Mouse (Mus musculus): ENCODE results near the gene Camkmt.

Camkmt gene

DNA sequence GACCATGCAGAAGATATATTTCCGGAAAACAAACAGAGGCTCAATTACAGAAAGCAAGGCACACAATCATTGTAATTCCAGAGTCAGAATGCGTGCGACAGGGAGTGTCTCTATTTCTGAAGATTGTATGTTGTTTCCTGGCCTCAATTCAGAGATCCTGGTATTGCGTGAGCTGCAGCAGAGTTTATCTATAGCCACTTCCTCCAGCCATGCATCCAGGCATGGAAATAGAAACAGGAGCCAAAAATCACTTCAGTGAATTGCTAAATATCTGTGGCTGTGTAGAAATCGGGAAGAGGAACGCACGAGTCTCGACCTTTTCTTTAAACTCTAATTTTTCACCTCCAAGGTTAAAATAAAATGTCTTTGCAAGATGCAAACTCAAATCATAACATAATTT lies 287.1 kb downstream of the Camkmt start:
- no peak for DNase-seq

DNA sequence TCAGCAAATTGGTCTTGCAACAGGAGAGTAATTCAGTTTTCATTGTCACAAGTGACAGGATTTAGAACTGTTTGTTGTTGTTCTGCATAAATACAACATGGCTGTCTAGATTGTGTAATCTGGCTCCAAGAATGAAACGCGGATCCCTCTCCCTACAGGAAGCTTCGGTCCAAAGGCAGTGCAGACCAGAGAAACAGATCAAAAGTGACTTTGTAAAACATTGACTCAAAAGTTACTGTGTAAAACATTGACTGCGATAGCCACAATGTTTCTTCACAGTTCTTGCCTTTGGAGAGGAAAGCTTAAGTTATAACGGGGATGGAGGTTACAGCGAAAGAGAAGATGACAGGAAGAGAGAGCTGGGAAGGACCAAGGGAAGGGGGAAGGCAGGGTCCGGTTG lies 288.7 kb downstream of the Camkmt start:
- DNase-seq = no peak

DNA sequence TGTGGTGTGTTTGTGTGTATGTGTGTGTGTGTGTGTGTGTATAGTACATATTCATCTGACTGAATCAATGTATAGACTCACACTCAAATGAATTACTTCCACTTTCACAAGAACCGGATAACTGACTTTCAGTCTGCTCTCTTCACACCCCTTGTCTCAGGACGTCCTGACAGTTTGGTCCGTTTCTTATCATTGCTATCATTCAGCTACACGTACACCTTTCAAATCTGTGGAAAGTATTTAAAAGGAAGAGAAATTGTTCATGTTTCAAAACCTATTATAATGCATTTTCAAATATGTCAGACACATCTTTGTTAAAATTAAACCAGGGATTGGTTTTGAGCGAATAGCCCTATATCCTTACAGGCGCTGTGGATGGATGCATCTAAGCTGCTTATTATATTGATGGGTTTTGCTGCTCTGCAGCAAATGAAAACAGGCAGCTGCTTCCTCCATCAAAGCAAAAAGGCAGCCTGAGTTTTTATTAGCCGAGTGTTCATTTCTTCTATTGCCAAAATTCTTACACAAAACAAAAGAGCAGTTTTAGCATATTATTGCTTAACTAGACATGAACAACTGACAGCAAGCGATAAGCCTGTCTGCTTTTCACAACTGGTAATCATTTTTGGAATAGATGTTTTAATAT lies 291.3 kb downstream of the Camkmt start:
- DNase-seq = no peak

DNA sequence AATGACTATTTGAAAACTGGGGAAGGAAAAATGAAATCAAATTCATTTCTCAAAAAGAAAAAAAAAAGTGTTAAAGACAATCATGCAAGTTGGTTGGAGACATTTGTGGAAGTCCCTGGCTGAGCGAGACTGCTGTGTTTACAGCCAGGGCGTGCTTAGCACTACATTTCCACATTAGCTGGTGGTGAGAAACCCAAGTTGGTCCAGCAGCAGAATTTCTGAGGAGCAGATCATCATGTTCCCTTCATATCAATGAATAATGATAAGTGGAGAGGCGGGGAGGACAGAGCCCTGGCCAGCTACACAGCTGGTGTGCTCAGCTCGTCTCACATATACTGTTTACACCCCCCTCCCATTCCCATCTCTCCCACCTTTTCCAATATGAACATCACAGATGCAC lies 292.0 kb downstream of the Camkmt start:
- DNase-seq = no peak

DNA sequence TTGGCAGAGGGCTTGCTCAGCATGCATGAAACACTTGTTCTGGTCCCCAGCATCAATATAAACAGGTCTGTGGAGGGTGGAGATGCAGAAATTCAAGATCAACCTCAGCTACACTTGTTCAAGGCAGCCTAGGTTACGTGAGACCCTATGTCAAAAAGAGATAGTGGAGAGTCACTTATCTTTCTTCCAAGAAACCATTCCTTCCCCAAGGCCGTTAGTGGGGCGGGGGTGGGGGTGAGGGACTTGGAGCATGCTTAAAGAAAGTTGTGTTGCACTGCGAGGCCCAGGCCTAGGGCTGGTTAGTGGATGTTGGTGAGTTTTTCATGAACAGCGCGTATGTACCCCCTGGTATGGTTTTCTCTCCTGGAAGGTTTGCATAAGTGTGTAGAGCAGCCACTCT lies 292.6 kb downstream of the Camkmt start:
- DNase-seq = no peak

DNA sequence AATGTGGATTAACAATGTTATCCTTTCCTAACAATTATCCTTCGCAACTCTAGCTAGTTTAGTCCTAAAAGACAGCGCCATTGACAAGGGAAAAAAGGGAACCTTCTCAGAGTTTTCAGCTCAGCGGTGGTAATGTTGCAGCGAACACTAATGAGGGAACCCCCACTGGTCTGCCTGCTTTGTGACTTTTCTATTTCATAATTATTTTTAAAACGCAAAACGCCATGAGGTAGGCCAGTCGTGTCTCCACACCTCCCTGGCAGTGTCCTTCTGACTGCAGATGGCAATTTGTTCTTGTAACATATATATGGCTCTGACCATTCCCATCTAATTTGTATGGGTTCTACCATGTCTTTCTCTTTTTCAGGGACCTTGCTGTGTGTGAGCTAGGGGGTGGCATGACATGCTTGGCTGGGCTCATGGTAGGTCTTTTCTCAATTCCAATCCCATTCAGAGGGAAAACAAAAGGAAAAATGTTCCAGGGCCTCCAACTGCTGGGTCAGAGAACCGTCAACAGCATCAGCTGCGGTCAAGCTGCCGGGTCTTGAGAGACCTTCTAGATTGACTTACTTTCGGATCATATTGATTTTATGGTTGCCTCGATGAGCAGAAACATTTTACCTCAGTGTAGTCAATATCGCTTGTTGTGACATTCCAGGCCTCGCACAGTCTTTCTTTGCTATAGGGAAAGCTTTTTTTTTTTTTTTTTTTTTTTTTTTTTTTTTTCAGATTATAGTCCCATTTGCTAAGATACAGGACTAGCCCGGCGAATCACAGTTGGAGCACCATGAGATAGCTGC lies 302.9 kb downstream of the Camkmt start:
- no peak for DNase-seq

DNA sequence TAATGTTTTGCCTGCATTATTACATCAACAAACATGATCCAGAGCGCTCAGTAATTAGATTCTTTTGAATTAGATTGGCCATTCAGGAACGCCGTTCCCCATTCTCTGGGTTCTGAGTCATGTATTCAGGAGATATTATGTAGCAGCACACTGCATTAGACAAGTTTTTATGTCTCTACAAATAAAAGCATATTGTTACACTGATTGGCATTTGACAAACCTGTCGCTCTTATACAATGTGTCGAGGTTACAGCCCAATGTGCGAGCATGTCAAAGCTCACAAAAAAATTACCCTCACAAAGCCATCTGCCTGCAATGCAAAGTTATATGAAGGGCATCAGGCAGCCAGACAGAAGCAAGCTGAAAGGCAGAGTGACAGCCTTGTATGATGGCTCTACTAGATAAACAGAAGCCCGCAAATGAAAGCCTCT lies 303.6 kb downstream of the Camkmt start:
- no peak for DNase-seq

DNA sequence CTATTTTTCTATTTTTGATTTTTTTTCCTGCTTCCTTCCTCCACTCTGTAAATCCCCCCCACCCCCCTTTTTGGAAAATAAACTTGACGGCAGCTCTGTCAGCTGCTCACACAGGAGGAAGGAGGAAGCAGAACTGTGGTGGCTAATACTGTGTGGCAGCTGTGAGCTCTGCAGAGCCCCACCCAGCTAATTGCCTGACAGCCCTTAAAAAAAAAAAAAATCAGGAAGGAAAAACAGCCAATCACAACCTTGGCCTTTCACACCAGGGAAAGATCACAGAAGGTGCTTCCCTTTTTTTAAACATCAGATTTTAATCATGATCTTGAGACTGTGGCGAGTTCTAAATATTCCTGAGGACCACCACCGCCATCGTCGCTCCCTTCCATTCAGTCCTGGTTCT lies 305.1 kb downstream of the Camkmt start:
- DNase-seq = peak; percentile 7 to 14

DNA sequence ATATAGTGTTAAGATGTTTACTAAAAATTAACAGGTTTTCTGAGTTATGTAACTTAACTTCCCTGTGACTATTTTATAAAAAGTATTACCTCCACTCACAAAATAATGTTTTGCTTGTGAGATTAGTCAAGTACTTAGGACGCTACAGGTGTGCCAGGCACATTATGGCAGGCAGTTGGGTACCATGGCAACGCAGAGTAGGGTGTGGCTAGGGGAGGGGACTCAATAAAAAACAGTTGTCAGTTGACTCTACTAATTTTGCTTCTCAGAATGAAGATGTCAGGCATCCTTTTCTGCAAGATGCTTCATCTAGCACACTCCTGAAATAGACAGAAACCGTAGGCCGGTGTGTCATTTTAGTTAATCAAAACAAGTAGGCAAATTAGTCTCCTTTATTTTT lies 310.4 kb downstream of the Camkmt start:
- no peak for DNase-seq

DNA sequence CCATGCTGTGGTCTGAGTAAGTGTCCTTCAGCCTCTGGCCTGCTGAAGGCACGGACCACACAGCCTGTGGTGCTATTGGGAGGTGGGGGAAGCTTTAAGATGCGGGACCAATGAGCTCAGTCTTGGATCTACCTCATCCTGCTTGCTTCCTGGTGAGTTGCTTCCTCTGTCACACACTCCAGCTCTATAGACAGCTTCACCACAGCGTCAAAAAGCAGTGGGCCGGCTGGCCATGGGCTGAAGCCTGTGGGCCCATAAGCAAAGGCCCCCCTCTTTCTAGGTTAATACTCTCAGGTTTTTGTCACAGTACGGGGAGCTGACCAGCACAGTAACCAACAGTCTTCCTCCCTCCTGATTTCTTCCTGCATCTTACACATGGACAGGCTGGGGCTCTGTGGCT lies 314.8 kb downstream of the Camkmt start:
- no peak for DNase-seq

DNA sequence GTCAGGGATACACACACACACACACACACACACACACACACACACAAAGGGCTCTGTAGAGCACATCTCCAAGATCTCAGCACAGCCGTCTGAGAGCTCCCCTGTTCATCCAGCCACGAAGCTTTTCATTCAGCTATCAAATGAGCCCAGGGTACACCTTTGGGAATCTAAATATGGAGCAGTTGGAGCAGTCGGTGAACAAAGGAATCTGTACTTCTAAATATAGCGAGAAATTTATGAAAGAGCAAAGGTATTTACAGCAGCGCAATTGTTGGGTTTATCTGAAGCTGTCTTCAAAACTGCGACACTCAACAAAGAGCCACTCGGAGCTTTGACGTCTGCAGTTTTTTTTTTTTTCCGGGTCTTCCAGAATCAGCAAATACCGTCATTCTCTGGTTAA lies 315.8 kb downstream of the Camkmt start:
- no peak for DNase-seq

DNA sequence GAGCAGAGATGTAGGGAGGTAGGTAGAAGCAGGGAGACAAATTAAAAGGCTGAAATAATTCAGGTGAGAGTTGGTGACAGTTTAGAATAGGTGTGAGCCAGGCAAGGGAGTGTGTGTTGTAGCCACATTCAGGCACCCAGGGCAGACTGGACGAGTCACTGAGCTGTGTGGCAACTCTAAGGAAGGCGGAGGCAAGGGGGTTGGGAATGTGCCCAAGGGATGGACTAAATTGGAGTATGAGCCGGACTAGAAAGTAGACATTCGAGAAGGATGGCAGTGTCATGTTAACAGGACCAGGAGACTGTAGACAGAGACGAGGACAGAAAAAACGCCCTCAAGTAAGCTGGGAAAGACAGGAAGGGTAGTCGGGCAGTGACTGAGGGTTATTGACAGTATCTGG lies 338.5 kb downstream of the Camkmt start:
- DNase-seq = no peak

DNA sequence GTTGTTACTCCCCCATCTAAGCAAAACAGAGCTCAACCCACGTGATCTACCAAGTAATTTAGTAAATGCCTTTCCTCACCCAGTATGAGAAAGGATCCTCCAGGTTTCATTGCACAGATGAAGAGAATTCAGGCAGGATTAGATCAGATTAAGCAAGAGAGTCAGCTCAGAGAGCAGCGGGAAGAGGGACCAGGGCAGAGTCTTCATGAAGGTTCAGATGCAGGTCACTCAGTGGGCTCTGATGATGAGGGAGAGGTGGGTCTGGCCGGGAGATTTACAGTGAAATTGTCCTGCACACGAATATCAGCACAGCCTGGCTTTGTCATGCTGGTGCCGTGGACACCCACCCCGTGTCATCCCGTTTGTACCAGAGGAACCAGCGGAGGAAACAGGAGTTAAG lies 342.6 kb downstream of the Camkmt start:
- DNase-seq = no peak

DNA sequence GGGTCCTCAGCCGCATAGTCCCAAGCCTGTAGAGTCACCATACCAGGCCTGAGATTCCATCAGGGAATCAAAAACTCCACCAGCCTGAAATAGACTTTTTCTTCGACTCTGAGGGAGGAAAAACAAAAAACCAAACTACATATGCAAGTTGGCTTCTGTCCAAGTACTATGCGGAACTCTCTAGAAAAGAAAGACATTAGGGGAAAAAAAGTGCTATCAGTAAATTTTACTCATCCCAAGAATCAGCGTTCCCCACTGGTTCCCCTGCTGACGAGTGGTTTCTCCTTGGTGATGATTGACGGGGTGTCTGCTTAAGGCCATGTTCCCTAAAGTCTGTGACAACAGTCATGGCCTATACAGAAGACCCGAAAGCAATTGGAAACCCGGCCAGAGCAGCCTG lies 352.7 kb downstream of the Camkmt start:
- DNase-seq = no peak

DNA sequence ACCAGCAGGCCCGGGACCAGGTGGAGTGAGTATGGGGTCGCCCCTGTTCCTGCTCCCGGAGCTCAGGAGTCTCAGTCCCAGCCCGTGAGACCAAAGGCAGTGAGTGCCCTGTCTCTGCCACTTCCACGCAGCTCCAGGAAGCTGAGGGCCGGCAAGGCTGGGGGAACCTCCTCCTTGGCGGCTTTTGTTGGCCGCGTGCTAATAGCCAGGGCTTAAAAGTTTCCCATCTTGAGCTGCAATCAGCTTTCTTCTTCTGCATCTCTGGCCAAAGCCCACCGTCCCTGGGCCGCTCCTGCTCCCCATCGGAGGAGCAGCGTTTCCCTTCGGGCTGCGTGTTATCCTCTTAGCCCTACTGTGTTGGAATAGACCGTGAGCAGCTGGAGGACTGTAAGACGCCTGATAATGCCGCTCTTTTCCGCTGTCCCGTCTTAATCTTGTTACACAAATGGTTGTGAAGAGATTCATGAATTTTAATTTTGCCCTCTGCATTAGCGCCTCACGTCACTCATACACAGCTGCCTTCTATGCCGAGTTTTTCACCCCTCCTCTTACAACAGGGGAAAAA lies 364.1 kb downstream of the Camkmt start:
- DNase-seq = no peak

DNA sequence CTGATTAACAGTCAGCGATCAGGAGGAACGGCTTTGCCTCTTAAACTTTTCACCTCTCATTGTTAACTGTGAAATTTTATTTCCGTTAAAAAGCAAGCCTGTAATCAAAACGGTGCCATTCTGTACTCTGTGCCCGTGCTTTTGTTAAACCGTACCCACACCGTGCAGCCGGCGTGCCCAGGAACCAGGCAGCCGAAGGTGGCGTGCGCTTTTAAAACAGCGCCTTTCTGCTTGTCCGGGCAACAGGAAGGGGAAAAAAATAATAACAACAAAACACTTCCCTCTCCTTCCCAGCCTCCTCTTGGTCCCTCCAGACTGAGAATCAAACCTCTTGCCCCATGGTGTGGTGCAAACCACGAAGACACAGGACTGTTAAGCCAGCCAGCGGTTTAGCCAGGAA lies 364.7 kb downstream of the Camkmt start:
- no peak for DNase-seq

DNA sequence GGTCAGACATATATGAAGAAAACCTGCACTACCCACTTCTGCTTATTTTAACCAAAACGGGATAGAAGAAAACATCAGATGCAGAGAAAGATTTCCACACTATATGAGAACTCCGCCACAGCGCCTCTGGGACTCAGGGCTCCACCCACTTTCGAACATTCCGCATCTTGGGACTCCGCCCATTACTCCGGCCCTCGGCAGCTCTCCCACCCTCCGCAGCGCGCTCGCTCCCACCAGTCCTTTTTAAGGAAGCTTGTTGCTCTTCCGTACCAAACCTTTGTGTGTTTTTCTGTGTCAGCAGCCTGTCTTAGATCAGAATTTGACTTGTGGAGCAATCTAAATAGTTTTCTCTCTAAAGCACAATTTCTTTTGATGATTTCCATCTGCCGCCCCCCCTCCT lies 367.7 kb downstream of the Camkmt start:
- DNase-seq = no peak

DNA sequence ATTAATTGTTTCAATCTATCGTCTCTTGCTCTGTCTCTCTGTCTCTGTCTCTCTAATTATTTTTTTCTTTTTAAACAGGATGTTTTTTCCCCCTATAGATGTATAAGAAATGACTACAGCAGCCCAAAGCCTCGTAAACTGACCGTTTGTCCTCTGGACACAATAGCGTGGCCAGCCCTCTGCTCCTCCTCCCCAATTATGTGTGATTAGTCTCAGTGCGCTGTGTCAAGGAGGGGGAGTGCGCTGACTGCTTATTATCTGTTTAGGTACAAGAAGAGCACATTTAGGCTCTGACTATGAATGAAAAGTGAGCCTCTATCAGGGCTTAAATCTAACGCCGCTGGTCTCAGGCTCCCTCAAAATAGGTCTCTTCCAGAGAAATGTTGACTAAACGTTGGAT lies 368.2 kb downstream of the Camkmt start:
- no peak for DNase-seq

DNA sequence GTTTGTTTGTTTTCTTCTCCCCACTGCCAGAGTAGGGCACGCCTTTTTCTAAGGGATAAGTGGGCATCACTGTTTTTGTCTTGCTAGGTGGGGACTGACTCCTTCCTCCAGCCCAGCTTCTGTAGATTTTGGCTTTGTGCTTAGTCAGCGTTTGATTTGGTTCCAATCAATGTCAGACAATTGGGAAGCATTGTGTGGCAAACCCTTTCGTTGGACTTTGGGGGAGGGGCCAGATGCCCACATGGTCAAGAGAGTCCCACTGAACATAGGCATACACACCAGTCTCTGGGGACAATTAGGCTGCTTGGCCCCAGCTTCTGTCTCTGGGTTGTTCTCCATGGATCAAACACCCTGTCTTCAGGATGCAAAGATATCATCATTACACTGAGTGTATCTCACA lies 371.2 kb downstream of the Camkmt start:
- no peak for DNase-seq

DNA sequence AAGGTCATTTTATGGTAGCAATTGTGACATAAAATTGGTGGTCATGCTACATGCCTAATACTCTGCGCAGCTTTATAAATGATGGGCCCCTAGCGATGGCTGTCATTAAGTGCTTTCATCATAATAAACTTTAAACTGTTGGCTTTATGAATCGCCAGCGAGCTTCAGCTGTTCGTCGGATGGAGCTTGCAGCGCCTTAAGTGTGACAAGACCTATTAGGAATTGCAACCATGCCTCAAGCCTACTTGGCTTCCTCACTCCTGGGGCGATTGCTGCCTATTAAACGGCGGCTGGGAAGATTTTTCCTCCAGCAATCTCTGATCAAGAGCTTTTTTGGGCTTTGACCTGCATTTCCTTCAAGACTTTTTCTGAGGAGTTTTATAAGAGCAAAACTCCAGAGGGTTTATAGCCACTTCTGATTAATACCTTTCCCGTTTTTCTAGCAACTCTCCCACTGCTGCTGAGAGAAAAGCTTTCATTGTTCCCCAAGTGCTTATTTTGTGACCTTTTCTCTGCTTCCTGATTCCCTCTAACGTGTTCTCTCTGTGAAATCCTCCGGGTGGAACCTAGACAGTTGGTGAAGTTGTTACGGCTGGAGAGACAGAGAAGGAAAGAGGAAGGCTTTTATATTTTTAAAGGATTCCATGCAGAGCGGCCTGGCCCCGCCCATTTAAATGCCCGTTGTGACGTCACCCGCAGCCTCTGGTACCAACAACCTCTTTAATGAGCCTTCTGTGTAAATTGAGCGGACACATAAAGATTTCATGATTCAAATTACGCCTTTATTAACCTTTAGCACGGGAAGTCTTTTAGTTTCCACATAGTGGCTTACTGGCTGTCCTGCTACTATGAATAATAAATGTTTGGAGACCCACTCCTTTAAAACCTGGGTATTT lies 373.4 kb downstream of the Camkmt start:
- DNase-seq = peak in 1 of 2 experiments; percentile 19

DNA sequence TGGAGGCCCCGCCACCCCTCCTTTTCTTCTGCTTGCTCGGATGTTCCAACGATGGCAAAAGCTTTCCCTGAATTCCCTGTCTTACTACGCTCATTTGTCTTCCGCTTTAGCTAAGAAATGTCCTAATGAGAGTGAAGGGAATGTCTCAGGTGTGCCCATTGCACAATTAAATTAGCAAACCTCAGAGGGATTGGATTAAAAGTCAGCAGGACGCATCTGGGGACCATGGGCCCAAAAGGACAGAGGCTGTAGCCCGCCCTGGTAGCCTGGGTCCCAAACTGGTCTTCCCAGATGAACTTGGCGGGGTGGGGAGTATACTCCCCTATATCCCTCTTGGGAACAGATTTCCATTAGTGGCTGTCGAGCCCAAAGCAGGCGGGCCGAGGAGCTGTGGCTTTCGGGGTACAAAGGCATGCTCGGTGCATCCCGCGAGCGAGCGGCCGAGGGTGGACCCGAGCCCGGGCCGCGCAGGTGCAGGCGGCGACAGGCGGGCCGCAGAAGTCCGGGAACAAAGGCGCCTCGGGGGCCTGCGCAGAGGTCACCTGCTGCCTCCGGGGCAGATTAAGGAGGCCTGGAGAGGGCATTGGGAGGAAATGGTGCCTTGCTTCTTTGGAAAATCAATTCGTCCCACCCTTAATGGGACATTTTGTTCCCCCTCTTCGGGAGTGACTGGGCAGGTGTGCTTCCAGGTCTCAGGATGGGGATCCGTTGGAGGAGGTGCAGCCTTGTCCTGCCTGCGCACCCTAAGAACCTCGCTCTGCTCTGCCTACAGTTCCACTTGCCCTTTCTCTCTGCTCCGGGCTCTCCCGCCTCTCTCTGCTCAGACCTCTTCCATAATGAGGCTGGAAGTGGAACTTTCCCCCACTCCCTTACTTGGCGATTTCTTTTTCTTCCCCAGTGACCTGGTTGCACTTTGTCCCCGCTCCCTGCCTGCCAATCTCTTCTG lies 374.4 kb downstream of the Camkmt start:
- no peak for DNase-seq

DNA sequence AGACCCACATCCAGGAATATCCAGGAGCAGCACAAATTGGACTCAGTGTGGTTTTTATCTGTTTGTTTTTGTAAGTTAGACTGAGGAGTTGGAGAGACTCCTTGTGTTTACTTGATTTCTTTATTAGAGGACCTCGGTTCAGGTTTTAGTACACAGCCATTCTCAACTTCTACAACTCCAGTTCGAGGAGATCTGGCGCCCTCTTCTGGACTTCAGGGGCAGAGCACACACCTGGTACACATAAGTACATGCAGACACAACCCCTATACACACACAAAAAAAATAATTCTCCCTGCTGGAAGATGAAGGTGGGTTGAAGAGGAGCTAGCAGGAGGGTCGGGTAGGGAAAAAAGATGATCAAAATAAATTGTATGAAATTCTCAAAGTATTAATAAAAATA lies 379.4 kb downstream of the Camkmt start:
- DNase-seq = no peak
